In the genomic region with DNA sequence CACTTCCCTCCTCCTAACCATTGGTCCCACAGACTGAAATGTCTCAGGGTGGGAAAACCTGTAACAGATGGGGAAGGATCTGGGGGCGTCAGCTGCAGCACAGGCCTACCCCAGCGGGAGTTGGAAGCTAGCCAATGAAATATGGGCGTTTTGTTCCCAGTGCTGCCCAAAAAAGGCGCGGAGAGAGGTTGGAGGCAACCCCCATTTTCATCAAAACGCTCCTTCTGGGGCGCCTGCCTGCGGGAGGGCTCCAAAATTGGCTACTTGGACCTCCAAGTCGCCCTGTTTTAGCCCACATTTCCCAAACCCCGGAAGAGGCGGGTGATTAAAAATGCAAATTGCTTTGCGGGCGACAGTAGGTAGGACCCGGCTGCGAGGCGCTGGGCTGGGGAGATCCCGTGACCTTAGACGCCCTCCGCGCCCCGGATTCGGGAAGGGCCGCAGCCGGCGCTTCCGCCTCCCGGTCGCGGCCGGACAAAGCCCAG, we compare ENCODE assay signal across 8 mouse cellular contexts. TPM values are rescaled to one million over a fixed set of nuclear protein-coding genes. Genes with fewer than 3 reads are reported as not detected.
DNase-seq lines count a peak whose midpoint lies in the region; ATAC-seq and TF ChIP-seq lines count a peak whose summit lies in the region.

No protein-coding gene starts in this region.

- TF ChIP-seq POLR2A in ES-Bruce4 (IDR thresholded peaks at IDR 0.05; ENCODE audit: insufficient read depth, low read length), result no peak
- TF ChIP-seq POLR2A in cortical plate, adult 2 months (IDR thresholded peaks at IDR 0.05; ENCODE audit: extremely low read depth, insufficient read depth, low read length), result 0 out of 2 replicates have a peak, but pooled peaks have one; percentile 10
- 0 out of 2 replicates have a peak, but pooled peaks have one; percentile 23 for TF ChIP-seq POLR2A in limb, embryonic 14.5 days (IDR thresholded peaks at IDR 0.05; ENCODE audit: borderline replicate concordance, extremely low read depth, insufficient read depth, insufficient read length)

- no peaks in the 10 kb centered on the region for H3K9me3 ChIP-seq in ES-Bruce4 (replicated peaks; ENCODE audit: control insufficient read depth, insufficient read depth, low read length, poor library complexity, severe bottlenecking)
- no peaks in the 10 kb centered on the region for H3K9me3 ChIP-seq in hindbrain, embryonic 12.5 days (replicated peaks)
- H3K9me3 ChIP-seq in limb, embryonic 14.5 days (ENCODE audit: control insufficient read depth, low read length), result no peaks in the 10 kb centered on the region
- no peaks in the 10 kb centered on the region for H3K9me3 ChIP-seq in neural tube, embryonic 15.5 days (replicated peaks)

- H3K36me3 ChIP-seq in ES-Bruce4 (ENCODE audit: control insufficient read depth, insufficient read depth, low read length, poor library complexity, severe bottlenecking), result peaks cover 8% of the 10 kb centered on the region
- H3K36me3 ChIP-seq in hindbrain, embryonic 12.5 days, result no peaks in the 10 kb centered on the region
- peaks cover 5% of the 10 kb centered on the region for H3K36me3 ChIP-seq in limb, embryonic 14.5 days (ENCODE audit: control insufficient read depth, insufficient read depth, low read length)
- H3K36me3 ChIP-seq in neural tube, embryonic 15.5 days, result no peaks in the 10 kb centered on the region

- H3K27ac ChIP-seq in ES-Bruce4 (ENCODE audit: insufficient read depth, low read length), result peak overlapping the region; percentile 94
- H3K27ac ChIP-seq in cortical plate, adult 2 months (ENCODE audit: insufficient read depth, low read length), result peak overlapping the region; percentile 99
- peak overlapping the region; percentile 94 for H3K27ac ChIP-seq in hindbrain, embryonic 12.5 days
- peak overlapping the region; percentile 96 for H3K27ac ChIP-seq in limb, embryonic 14.5 days (replicated peaks; ENCODE audit: low read depth, low read length)
- peak overlapping the region; percentile 92 for H3K27ac ChIP-seq in neural tube, embryonic 15.5 days (replicated peaks)

- DNase-seq in A20 (ENCODE audit: low read depth, low spot score), result peak; percentile 91
- DNase-seq in limb, embryonic 14.5 days (ENCODE audit: low spot score), result peak; percentile 68
- no peak for DNase-seq in adrenal gland, adult 18-20 months (ENCODE audit: low spot score in 2 of 2)
- DNase-seq in lung, postnatal 25 days (ENCODE audit: low spot score), result no peak

- under 1% methylated on average over 30 of the region's 30 CpGs for WGBS in hindbrain, embryonic 12.5 days
- 0% methylated on average over 30 of the region's 30 CpGs for WGBS in limb, embryonic 14.5 days
- under 1% methylated on average over 30 of the region's 30 CpGs for WGBS in neural tube, embryonic 15.5 days

- H3K9ac ChIP-seq in ES-Bruce4 (ENCODE audit: low read depth, poor library complexity, severe bottlenecking), result peak overlapping the region; percentile 82
- peak overlapping the region; percentile 81 for H3K9ac ChIP-seq in hindbrain, embryonic 12.5 days
- H3K9ac ChIP-seq in limb, embryonic 14.5 days (ENCODE audit: low read depth, low read length, severe bottlenecking), result peak overlapping the region; percentile 91
- peak overlapping the region; percentile 83 for H3K9ac ChIP-seq in neural tube, embryonic 15.5 days (replicated peaks)

- peaks cover 6% of the 10 kb centered on the region for H3K4me1 ChIP-seq in ES-Bruce4 (ENCODE audit: control insufficient read depth, insufficient read depth, low read length)
- no peaks in the 10 kb centered on the region for H3K4me1 ChIP-seq in cortical plate, adult 2 months (ENCODE audit: control insufficient read depth, insufficient read depth, low read length)
- peaks cover 21% of the 10 kb centered on the region for H3K4me1 ChIP-seq in hindbrain, embryonic 12.5 days
- peaks cover 11% of the 10 kb centered on the region for H3K4me1 ChIP-seq in limb, embryonic 14.5 days (ENCODE audit: control insufficient read depth, insufficient read depth, low read length)
- H3K4me1 ChIP-seq in neural tube, embryonic 15.5 days, result peaks cover 35% of the 10 kb centered on the region

- 0 out of 2 replicates have a peak, but pooled peaks have one; percentile 5 for TF ChIP-seq EP300 in ES-Bruce4 (IDR thresholded peaks at IDR 0.05; ENCODE audit: insufficient read depth, low read depth, low read length)

- peak overlapping the region; percentile 78 for H3K4me3 ChIP-seq in ES-Bruce4 (ENCODE audit: low read depth, low read length)
- peak overlapping the region; percentile 93 for H3K4me3 ChIP-seq in cortical plate, adult 2 months (ENCODE audit: insufficient read depth, low read length)
- peak overlapping the region; percentile 66 for H3K4me3 ChIP-seq in hindbrain, embryonic 12.5 days
- H3K4me3 ChIP-seq in limb, embryonic 14.5 days (replicated peaks; ENCODE audit: low read length), result peak overlapping the region; percentile 73
- peak overlapping the region; percentile 79 for H3K4me3 ChIP-seq in neural tube, embryonic 15.5 days (replicated peaks)

- no peaks in the 10 kb centered on the region for H3K27me3 ChIP-seq in ES-Bruce4 (ENCODE audit: control insufficient read depth, insufficient read depth, low read length, poor library complexity, severe bottlenecking)
- H3K27me3 ChIP-seq in hindbrain, embryonic 12.5 days, result peaks cover 2% of the 10 kb centered on the region
- no peaks in the 10 kb centered on the region for H3K27me3 ChIP-seq in limb, embryonic 14.5 days (ENCODE audit: control insufficient read depth, insufficient read depth, low read length)
- peaks cover 2% of the 10 kb centered on the region; the same call in 1 of the 2 replicates for H3K27me3 ChIP-seq in neural tube, embryonic 15.5 days (replicated peaks)

- no peak for TF ChIP-seq CTCF in ES-Bruce4 (IDR thresholded peaks at IDR 0.05; ENCODE audit: low read depth, low read length)
- TF ChIP-seq CTCF in cortical plate, adult 2 months (IDR thresholded peaks at IDR 0.05; ENCODE audit: extremely low read depth, insufficient read depth, low read length), result no peak

- peak overlapping the region; percentile 61 for H3K4me2 ChIP-seq in hindbrain, embryonic 12.5 days (replicated peaks)
- peak overlapping the region; percentile 94 for H3K4me2 ChIP-seq in limb, embryonic 14.5 days (replicated peaks; ENCODE audit: low read depth, low read length, severe bottlenecking)
- H3K4me2 ChIP-seq in neural tube, embryonic 15.5 days, result peak overlapping the region; percentile 81

- ATAC-seq in hindbrain, embryonic 12.5 days (ENCODE audit: low FRiP score), result 0 out of 2 replicates have a peak, but pooled peaks have one; percentile 8
- peak; percentile 6 for ATAC-seq in limb, embryonic 14.5 days (ENCODE audit: low FRiP score, low read depth)
- peak; percentile 7; the same call in 1 of the 2 replicates for ATAC-seq in neural tube, embryonic 15.5 days (ENCODE audit: low FRiP score)

RNA-seq across cellular contexts. Expression of a gene that starts 1.8 kb away (rescaled TPM):
- polyA plus RNA-seq in ES-Bruce4 (2011; ENCODE audit: insufficient read depth, insufficient read length, low read depth, missing spikeins), result 46.8 and 50.9 TPM in 2 replicates
- polyA plus RNA-seq in cortical plate, adult 2 months (2012; rRNA removed), result 69.9 and 75.8 TPM in 2 replicates
- polyA plus RNA-seq in hindbrain, embryonic 12.5 days (2016; fragmentation: Nextera tagmentation; extraction: Ambion mirVana), result 38.3 and 39.6 TPM in 2 replicates
- 60.2 and 78.3 TPM in 2 replicates for polyA plus RNA-seq in limb, embryonic 14.5 days (2012; rRNA removed)
- 64.7 and 67.7 TPM in 2 replicates for polyA plus RNA-seq in limb, embryonic 14.5 days (2014; fragmentation: Nextera tagmentation; extraction: Ambion mirVana)
- polyA plus RNA-seq in neural tube, embryonic 15.5 days (2015; fragmentation: Nextera tagmentation; extraction: Ambion mirVana), result 28.2 and 31.5 TPM in 2 replicates
- 100 to 1,000 TPM; 102 to 235 TPM for total RNA-seq in adrenal gland, adult 18-20 months (2021)

Comparison
In these comparisons a context has a peak if more than half of its experiments do, and no peak if none do; other contexts are left out.
1. DNase-seq: peak in A20 (single experiment) and limb, embryonic 14.5 days (single experiment); none in adrenal gland, adult 18-20 months (0 of 2) and lung, postnatal 25 days (single experiment).
2. Peak in every context shown above with its lines, with median percentiles within 50 percentile points of each other: H3K27ac ChIP-seq, H3K4me3 ChIP-seq, H3K9ac ChIP-seq, ATAC-seq and H3K4me2 ChIP-seq.